Mouse (Mus musculus): ENCODE measurements at regions not wholly inside any gene's neighbourhood (a gene's known extent, or its start where the extent isn't known, plus 50 kb on each side); places are given as distances from the start of the nearest gene placed in this dataset.
"Not testable (repeated sequence)": the region's sequence is repeated elsewhere in the genome, so short reads cannot be mapped to it uniquely, and the experiment has no call there.

- TF ChIP-seq NANOG (IDR thresholded peaks at IDR 0.05; ENCODE audit: borderline replicate concordance, low read length), result no peak
- no peak for TF ChIP-seq POU5F1 (IDR thresholded peaks at IDR 0.05; ENCODE audit: borderline replicate concordance, low read length)
- TF ChIP-seq CTCF (conservative IDR thresholded peaks at IDR 0.05; ENCODE audit: low read length), result no peak
- H3K27me3 ChIP-seq (ENCODE audit: insufficient read depth, low read length), result no peaks in the 10 kb centered on the region
- H3K4me3 ChIP-seq (replicated peaks; ENCODE audit: low read length), result no peak overlapping the region
- H3K36me3 ChIP-seq (ENCODE audit: insufficient read depth, low read length), result no peaks in the 10 kb centered on the region
- no peaks in the 10 kb centered on the region for H3K4me1 ChIP-seq (replicated peaks; ENCODE audit: low read depth, low read length)
- H3K9me3 ChIP-seq (ENCODE audit: low read length), result 0 out of 2 replicates have a peak, but pooled peaks cover 9% of the 10 kb centered on the region
These were observed 818.7 kb downstream of the Diaph3 start for GRCm38 (mm10) chr14:86322365-86322764.

- Histone ChIP-seq H3K4me3 (replicated peaks; ENCODE audit: low read length) (no peak overlapping the region), H3K27me3 (ENCODE audit: insufficient read depth, low read length) (no peaks in the 10 kb centered on the region), H3K9me3 (ENCODE audit: low read length) (no peaks in the 10 kb centered on the region), H3K36me3 (ENCODE audit: insufficient read depth, low read length) (no peaks in the 10 kb centered on the region), H3K4me1 (replicated peaks; ENCODE audit: low read depth, low read length) (no peaks in the 10 kb centered on the region)
- TF ChIP-seq POU5F1 (IDR thresholded peaks at IDR 0.05; ENCODE audit: borderline replicate concordance, low read length) (no peak), CTCF (conservative IDR thresholded peaks at IDR 0.05; ENCODE audit: low read length) (no peak), NANOG (IDR thresholded peaks at IDR 0.05; ENCODE audit: borderline replicate concordance, low read length) (no peak)
These were observed 825.1 kb downstream of the Diaph3 start for GRCm38 (mm10) chr14:86315974-86316373.

- H3K4me1 ChIP-seq (replicated peaks; ENCODE audit: low read depth, low read length), result no peaks in the 10 kb centered on the region
- H3K27me3 ChIP-seq (ENCODE audit: insufficient read depth, low read length), result no peaks in the 10 kb centered on the region
These were observed 832.0 kb downstream of the Diaph3 start for GRCm38 (mm10) chr14:86308949-86309543.

GRCm38 (mm10) chr14:86307806-86308205, 833.2 kb downstream of the Diaph3 start:
- H3K9me3 ChIP-seq (ENCODE audit: low read length), result no peaks in the 10 kb centered on the region
- no peaks in the 10 kb centered on the region for H3K36me3 ChIP-seq (ENCODE audit: insufficient read depth, low read length)
- H3K4me1 ChIP-seq (replicated peaks; ENCODE audit: low read depth, low read length), result no peaks in the 10 kb centered on the region
- H3K27me3 ChIP-seq (ENCODE audit: insufficient read depth, low read length), result no peaks in the 10 kb centered on the region
- no peak overlapping the region for H3K4me3 ChIP-seq (replicated peaks; ENCODE audit: low read length)
- TF ChIP-seq CTCF (conservative IDR thresholded peaks at IDR 0.05; ENCODE audit: low read length), result no peak
- TF ChIP-seq POU5F1 (IDR thresholded peaks at IDR 0.05; ENCODE audit: borderline replicate concordance, low read length), result no peak
- no peak for TF ChIP-seq NANOG (IDR thresholded peaks at IDR 0.05; ENCODE audit: borderline replicate concordance, low read length)

More at GRCm38 (mm10) chr14:86308949-86309543, 832.0 kb downstream of the Diaph3 start:
- no peak for TF ChIP-seq NANOG (IDR thresholded peaks at IDR 0.05; ENCODE audit: borderline replicate concordance, low read length)
- TF ChIP-seq CTCF (conservative IDR thresholded peaks at IDR 0.05; ENCODE audit: low read length), result no peak
- no peak for TF ChIP-seq POU5F1 (IDR thresholded peaks at IDR 0.05; ENCODE audit: borderline replicate concordance, low read length)
- Histone ChIP-seq H3K9me3 (ENCODE audit: low read length) (no peaks in the 10 kb centered on the region), H3K4me3 (replicated peaks; ENCODE audit: low read length) (no peak overlapping the region), H3K36me3 (ENCODE audit: insufficient read depth, low read length) (no peaks in the 10 kb centered on the region)

- Histone ChIP-seq H3K27me3 (ENCODE audit: insufficient read depth, low read length) (no peaks in the 10 kb centered on the region), H3K4me3 (replicated peaks; ENCODE audit: low read length) (no peak overlapping the region), H3K4me1 (replicated peaks; ENCODE audit: low read depth, low read length) (no peaks in the 10 kb centered on the region), H3K9me3 (ENCODE audit: low read length) (no peaks in the 10 kb centered on the region), H3K36me3 (ENCODE audit: insufficient read depth, low read length) (no peaks in the 10 kb centered on the region)
- TF ChIP-seq NANOG (IDR thresholded peaks at IDR 0.05; ENCODE audit: borderline replicate concordance, low read length) (no peak), POU5F1 (IDR thresholded peaks at IDR 0.05; ENCODE audit: borderline replicate concordance, low read length) (no peak), CTCF (conservative IDR thresholded peaks at IDR 0.05; ENCODE audit: low read length) (no peak)
These were observed 839.4 kb downstream of the Diaph3 start for GRCm38 (mm10) chr14:86301666-86302065.

- H3K27me3 ChIP-seq (ENCODE audit: insufficient read depth, low read length), result no peaks in the 10 kb centered on the region
- H3K9me3 ChIP-seq (ENCODE audit: low read length), result no peaks in the 10 kb centered on the region
- no peaks in the 10 kb centered on the region for H3K36me3 ChIP-seq (ENCODE audit: insufficient read depth, low read length)
- no peak overlapping the region for H3K4me3 ChIP-seq (replicated peaks; ENCODE audit: low read length)
- no peaks in the 10 kb centered on the region for H3K4me1 ChIP-seq (replicated peaks; ENCODE audit: low read depth, low read length)
- TF ChIP-seq NANOG (IDR thresholded peaks at IDR 0.05; ENCODE audit: borderline replicate concordance, low read length), result no peak
- no peak for TF ChIP-seq POU5F1 (IDR thresholded peaks at IDR 0.05; ENCODE audit: borderline replicate concordance, low read length)
- no peak for TF ChIP-seq CTCF (conservative IDR thresholded peaks at IDR 0.05; ENCODE audit: low read length)
These were observed 840.2 kb downstream of the Diaph3 start for GRCm38 (mm10) chr14:86300811-86301210.

- no peaks in the 10 kb centered on the region for H3K4me1 ChIP-seq (replicated peaks; ENCODE audit: low read depth, low read length)
- H3K27me3 ChIP-seq (ENCODE audit: insufficient read depth, low read length), result no peaks in the 10 kb centered on the region
- H3K4me3 ChIP-seq (replicated peaks; ENCODE audit: low read length), result no peak overlapping the region
- no peaks in the 10 kb centered on the region for H3K9me3 ChIP-seq (ENCODE audit: low read length)
- TF ChIP-seq POU5F1 (IDR thresholded peaks at IDR 0.05; ENCODE audit: borderline replicate concordance, low read length) (no peak), NANOG (IDR thresholded peaks at IDR 0.05; ENCODE audit: borderline replicate concordance, low read length) (no peak), CTCF (conservative IDR thresholded peaks at IDR 0.05; ENCODE audit: low read length) (no peak)
- H3K36me3 ChIP-seq (ENCODE audit: insufficient read depth, low read length), result no peaks in the 10 kb centered on the region
These were observed 843.0 kb downstream of the Diaph3 start for GRCm38 (mm10) chr14:86297991-86298390.

GRCm38 (mm10) chr14:86294606-86295005, 846.4 kb downstream of the Diaph3 start:
- not testable (repeated sequence) for H3K9me3 ChIP-seq (ENCODE audit: low read length); H3K4me1 ChIP-seq (replicated peaks; ENCODE audit: low read depth, low read length); H3K4me3 ChIP-seq (replicated peaks; ENCODE audit: low read length); H3K36me3 ChIP-seq (ENCODE audit: insufficient read depth, low read length); H3K27me3 ChIP-seq (ENCODE audit: insufficient read depth, low read length)

GRCm38 (mm10) chr14:86293804-86294203, 847.2 kb downstream of the Diaph3 start:
- Histone ChIP-seq H3K36me3 (ENCODE audit: insufficient read depth, low read length) (no peaks in the 10 kb centered on the region), H3K4me3 (replicated peaks; ENCODE audit: low read length) (no peak overlapping the region), H3K27me3 (ENCODE audit: insufficient read depth, low read length) (no peaks in the 10 kb centered on the region), H3K4me1 (replicated peaks; ENCODE audit: low read depth, low read length) (no peaks in the 10 kb centered on the region), H3K9me3 (ENCODE audit: low read length) (no peaks in the 10 kb centered on the region)
- TF ChIP-seq NANOG (IDR thresholded peaks at IDR 0.05; ENCODE audit: borderline replicate concordance, low read length), result no peak
- no peak for TF ChIP-seq POU5F1 (IDR thresholded peaks at IDR 0.05; ENCODE audit: borderline replicate concordance, low read length)
- TF ChIP-seq CTCF (conservative IDR thresholded peaks at IDR 0.05; ENCODE audit: low read length), result no peak

Data from E14TG2a.4 (cell line).